Mouse (Mus musculus): Measurements from ENCODE around the gene Ralgapa2. TPM values are rescaled to one million over a fixed set of nuclear protein-coding genes. Genes with fewer than 3 reads are reported as not detected.

Ralgapa2 gene
- 10.7 and 17.0 TPM in 2 replicates for polyA plus RNA-seq (2012; rRNA removed)

GRCm38 (mm10) chr2:146511911-146512580 lies at the start of gene Ralgapa2:
Ralgapa2 (minus strand) TSS chr2:146512344.
- peak; percentile 96 for DNase-seq (ENCODE audit: low read depth, low spot score)
- WGBS = under 1% methylated on average over 54 of the region's 57 CpGs

- 18% methylated on average over 3 of the region's 3 CpGs for WGBS
- no peak for DNase-seq (ENCODE audit: low read depth, low spot score)
These were observed 49.4 kb upstream of the Ralgapa2 start for GRCm38 (mm10) chr2:146561505-146561904.

GRCm38 (mm10) chr2:146560633-146561043 lies 48.5 kb upstream of the Ralgapa2 start:
- no peak for DNase-seq (ENCODE audit: low read depth, low spot score)
- WGBS = 16% methylated on average over 4 of the region's 4 CpGs

GRCm38 (mm10) chr2:146556148-146556547 lies 44.0 kb upstream of the Ralgapa2 start:
- DNase-seq (ENCODE audit: low read depth, low spot score) = no peak

- DNase-seq (ENCODE audit: low read depth, low spot score) = no peak
- 25% methylated on average over 5 of the region's 5 CpGs for WGBS
These were observed 43.2 kb upstream of the Ralgapa2 start for GRCm38 (mm10) chr2:146555351-146555750.

- no peak for DNase-seq (ENCODE audit: low read depth, low spot score)
- WGBS = 73% methylated on average over 2 of the region's 2 CpGs
These were observed 41.6 kb upstream of the Ralgapa2 start for GRCm38 (mm10) chr2:146553701-146554100.

GRCm38 (mm10) chr2:146551818-146552217 lies 39.7 kb upstream of the Ralgapa2 start:
- no peak for DNase-seq (ENCODE audit: low read depth, low spot score)
- 37% methylated on average over 4 of the region's 4 CpGs for WGBS

GRCm38 (mm10) chr2:146549111-146549776 lies 37.1 kb upstream of the Ralgapa2 start:
- DNase-seq (ENCODE audit: low read depth, low spot score) = no peak
- 70% methylated on average over 6 of the region's 6 CpGs for WGBS

GRCm38 (mm10) chr2:146544155-146544814 lies 32.1 kb upstream of the Ralgapa2 start:
- 34% methylated on average over 1 of the region's 1 CpGs for WGBS
- DNase-seq (ENCODE audit: low read depth, low spot score) = no peak

- WGBS = 22% methylated on average over 8 of the region's 8 CpGs
- no peak for DNase-seq (ENCODE audit: low read depth, low spot score)
These were observed 21.2 kb upstream of the Ralgapa2 start for GRCm38 (mm10) chr2:146533118-146533949.

- DNase-seq (ENCODE audit: low read depth, low spot score) = no peak
- 59% methylated on average over 3 of the region's 3 CpGs for WGBS
These were observed 20.3 kb upstream of the Ralgapa2 start for GRCm38 (mm10) chr2:146532493-146532892.

GRCm38 (mm10) chr2:146525483-146525882 lies 13.3 kb upstream of the Ralgapa2 start:
- WGBS = 13% methylated on average over 2 of the region's 2 CpGs
- DNase-seq (ENCODE audit: low read depth, low spot score) = no peak

- 26% methylated on average over 4 of the region's 4 CpGs for WGBS
These were observed 12.7 kb upstream of the Ralgapa2 start for GRCm38 (mm10) chr2:146524685-146525415.

GRCm38 (mm10) chr2:146516894-146517293 lies 4.8 kb upstream of the Ralgapa2 start:
- 84% methylated on average over 2 of the region's 2 CpGs for WGBS
- no peak for DNase-seq (ENCODE audit: low read depth, low spot score)

More at GRCm38 (mm10) chr2:146524685-146525415, 12.7 kb upstream of the Ralgapa2 start:
- peak; percentile 55 for DNase-seq (ENCODE audit: low read depth, low spot score)

- WGBS = 60% methylated on average over 2 of the region's 2 CpGs
- DNase-seq (ENCODE audit: low read depth, low spot score) = no peak
These were observed 2.9 kb upstream of the Ralgapa2 start for GRCm38 (mm10) chr2:146515081-146515480.

GRCm38 (mm10) chr2:146512581-146512920 lies 407 bp upstream of the Ralgapa2 start:
- no peak for DNase-seq (ENCODE audit: low read depth, low spot score)
- WGBS = 59% methylated on average over 2 of the region's 2 CpGs

- no peak for DNase-seq (ENCODE audit: low read depth, low spot score)
- under 1% methylated on average over 22 of the region's 22 CpGs for WGBS
These were observed 711 bp downstream of the Ralgapa2 start for GRCm38 (mm10) chr2:146511401-146511865.

- 50% methylated on average over 1 of the region's 1 CpGs for WGBS
- DNase-seq (ENCODE audit: low read depth, low spot score) = no peak
These were observed 1.4 kb downstream of the Ralgapa2 start for GRCm38 (mm10) chr2:146510780-146511179.

All from large intestine, adult 2 months (tissue).